Mouse (Mus musculus) erythroblast, embryonic 14.5 days (primary cell): ENCODE data around the gene Bmpr1a.

Experiments
- GATA1 ChIP-seq: IDR thresholded peaks from 2 replicates; pipeline ENCODE4 v1.6.1; 2012; ENCODE audit warnings: low read length, inconsistent platforms, mixed read lengths
- TAL1 ChIP-seq: IDR thresholded peaks from 3 replicates; pipeline ENCODE4 v1.6.1; 2012; ENCODE audit warnings: low read length, inconsistent platforms, mixed read lengths

DNA sequence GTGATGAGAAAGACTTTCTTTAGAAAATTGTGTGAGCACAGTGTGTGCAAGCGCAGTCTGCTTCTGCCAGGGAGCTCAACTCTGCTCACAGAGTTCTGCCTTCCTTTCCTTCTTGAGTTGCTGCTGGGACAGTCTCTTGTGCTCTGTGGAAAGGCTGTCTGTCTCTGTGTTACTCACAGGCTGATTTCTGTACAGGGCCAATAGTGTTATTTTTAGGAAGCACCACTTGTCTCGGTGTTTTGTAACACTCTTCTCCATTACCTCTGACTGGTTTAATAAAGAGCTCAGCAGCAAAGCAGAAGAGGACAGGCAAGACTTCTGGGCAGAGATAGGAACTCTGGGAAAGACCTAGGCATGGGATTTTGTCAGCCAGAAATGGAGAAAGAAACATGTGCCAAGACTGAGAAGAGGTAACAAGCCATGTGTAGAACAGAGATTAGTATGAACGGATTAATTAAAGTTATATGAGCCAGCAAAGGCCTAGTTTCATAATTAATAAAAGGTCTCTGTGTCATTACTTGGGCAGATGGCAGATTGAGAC lies 62.5 kb downstream of the Bmpr1a start:
- no peak for TF ChIP-seq GATA1
- TF ChIP-seq TAL1 = no peak
